Mouse (Mus musculus) olfactory bulb, adult 2 months (tissue): ENCODE data around the gene Smdt1.

Experiments used
- CTCF ChIP-seq: fragments of 200-500 bp; IDR thresholded peaks from 2 replicates; pipeline ENCODE4 v1.5.1; 2012; ENCODE audit warnings: low read depth, mild to moderate bottlenecking, low read length, moderate library complexity; ENCODE audit not compliant: insufficient read depth
- POLR2A ChIP-seq: fragments of 200-500 bp; IDR thresholded peaks from 2 replicates; pipeline ENCODE4 v1.6.1; 2012; ENCODE audit warnings: mild to moderate bottlenecking, low read depth, low read length, moderate library complexity; ENCODE audit not compliant: insufficient read depth

- TF ChIP-seq CTCF (no peak), POLR2A (no peak)
Measured at GRCm38 (mm10) chr15:82325382-82325781, 13.4 kb upstream of the Smdt1 start.
